In the genomic region with DNA sequence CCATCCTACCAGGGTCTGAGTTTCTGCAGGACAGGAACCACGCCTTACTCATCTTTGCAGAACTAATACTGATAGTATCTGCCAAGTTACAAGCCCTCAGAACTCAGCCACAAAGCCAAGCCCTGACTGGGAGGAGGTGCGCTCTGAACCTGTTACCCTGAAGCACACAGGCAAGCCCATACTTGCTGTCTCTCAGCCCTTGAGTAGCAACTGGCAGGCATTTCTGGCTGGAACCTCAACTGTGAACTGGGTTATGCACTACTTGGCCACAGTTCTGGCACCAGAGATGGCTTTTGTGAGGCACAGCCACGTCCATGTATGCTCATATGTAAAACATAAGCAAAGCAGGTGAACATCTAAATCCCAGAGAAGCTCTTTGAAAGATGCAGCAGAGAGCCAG, we compare ENCODE assay signal across 26 mouse cellular contexts.
A peak's percentile ranks its signal among the peaks of the same experiment; 100 is the strongest.
DNase-seq lines count a peak whose midpoint lies in the region; ATAC-seq and TF ChIP-seq lines count a peak whose summit lies in the region.
"Had no signal": no experiment of that assay in that cellular context is flagged by ENCODE, and none has a peak within 500 bp of the region (broad histone marks: within the 10 kb centered on the region; RNA-seq: fewer than 3 reads in every experiment).

No protein-coding gene starts in this region.

- H3K4me1 ChIP-seq in stomach, embryonic 16.5 days (ENCODE audit: control insufficient read depth, insufficient read depth, low read length) = peaks cover 7% of the 10 kb centered on the region
- no peaks in the 10 kb centered on the region for H3K4me1 ChIP-seq in stomach, postnatal 0 days (replicated peaks; ENCODE audit: control insufficient read depth, insufficient read depth)
- H3K4me1 ChIP-seq: embryonic facial prominence, embryonic 10.5 days; forebrain, embryonic 10.5 days; forebrain, embryonic 13.5 days; hindbrain, embryonic 12.5 days; hindbrain, embryonic 15.5 days had no signal

- no peak for TF ChIP-seq EP300 in stomach, postnatal 0 days (optimal IDR thresholded peaks at IDR 0.05)

- peak overlapping the region; percentile 8; the same call in 1 of the 2 replicates for H3K27ac ChIP-seq in stomach, embryonic 16.5 days (ENCODE audit: low read length)
- H3K27ac ChIP-seq in stomach, postnatal 0 days (replicated peaks) = no peak overlapping the region
- H3K27ac ChIP-seq: embryonic facial prominence, embryonic 10.5 days; embryonic facial prominence, embryonic 13.5 days; forebrain, embryonic 10.5 days; forebrain, embryonic 13.5 days; hindbrain, embryonic 12.5 days; hindbrain, embryonic 15.5 days had no signal

- WGBS in stomach, embryonic 16.5 days = 79% methylated on average over 3 of the region's 3 CpGs
- WGBS in stomach, postnatal 0 days = 63% methylated on average over 3 of the region's 3 CpGs

- no peaks in the 10 kb centered on the region for H3K36me3 ChIP-seq in stomach, embryonic 16.5 days (ENCODE audit: control insufficient read depth, insufficient read depth, low read length)
- no peaks in the 10 kb centered on the region for H3K36me3 ChIP-seq in stomach, postnatal 0 days (ENCODE audit: control insufficient read depth, insufficient read depth, low read length)
- H3K36me3 ChIP-seq: embryonic facial prominence, embryonic 10.5 days; embryonic facial prominence, embryonic 13.5 days; forebrain, embryonic 10.5 days; hindbrain, embryonic 12.5 days; hindbrain, embryonic 15.5 days had no signal

- no peak overlapping the region for H3K9ac ChIP-seq in stomach, embryonic 16.5 days (ENCODE audit: low read length)
- no peak overlapping the region for H3K9ac ChIP-seq in stomach, postnatal 0 days (ENCODE audit: low read length)
- H3K9ac ChIP-seq: embryonic facial prominence, embryonic 13.5 days; forebrain, embryonic 13.5 days; hindbrain, embryonic 12.5 days; hindbrain, embryonic 15.5 days had no signal

- H3K4me2 ChIP-seq in stomach, embryonic 16.5 days (ENCODE audit: low read depth, low read length) = no peak overlapping the region
- no peak overlapping the region for H3K4me2 ChIP-seq in stomach, postnatal 0 days (replicated peaks; ENCODE audit: low read depth)
- H3K4me2 ChIP-seq: embryonic facial prominence, embryonic 13.5 days; forebrain, embryonic 13.5 days; heart, embryonic 11.5 days; hindbrain, embryonic 12.5 days; hindbrain, embryonic 15.5 days had no signal

- TF ChIP-seq CTCF in stomach, postnatal 0 days (IDR thresholded peaks at IDR 0.05; ENCODE audit: low read depth) = no peak

- H3K27me3 ChIP-seq in stomach, embryonic 16.5 days (ENCODE audit: control insufficient read depth, insufficient read depth, low read length) = no peaks in the 10 kb centered on the region
- H3K27me3 ChIP-seq in stomach, postnatal 0 days (ENCODE audit: control insufficient read depth, insufficient read depth, low read length) = no peaks in the 10 kb centered on the region
- H3K27me3 ChIP-seq: embryonic facial prominence, embryonic 13.5 days; forebrain, embryonic 13.5 days; hindbrain, embryonic 12.5 days; hindbrain, embryonic 15.5 days had no signal

- no peak for DNase-seq in stomach, postnatal 0 days (ENCODE audit: low spot score)
- peak; percentile 15 to 30 for DNase-seq in urinary bladder, postnatal 36 days (ENCODE audit: low spot score in 2 of 2)
- no peak for DNase-seq in urinary bladder, postnatal 25 days (ENCODE audit: low spot score)
- DNase-seq in gonadal fat pad, adult 2 months (ENCODE audit: low read depth) = peak; percentile 81
- no peak for DNase-seq in right cerebral cortex, postnatal 14 days
- DNase-seq: adrenal gland, adult 8-10 months; adrenal gland, postnatal 25 days; B cell, adult 2 months; cerebellum, adult 11-12 months; cerebellum, adult 8-10 months; cerebellum, postnatal 10 days; cerebellum, postnatal 36 days; embryo, embryonic 11 days; gastrocnemius, postnatal 10 days; gastrocnemius, postnatal 36 days; heart, adult 11 months had no signal

- H3K9me3 ChIP-seq in stomach, embryonic 16.5 days (replicated peaks; ENCODE audit: control insufficient read depth, low read length) = no peaks in the 10 kb centered on the region
- H3K9me3 ChIP-seq in stomach, postnatal 0 days (ENCODE audit: control insufficient read depth, low read length) = no peaks in the 10 kb centered on the region
- H3K9me3 ChIP-seq: embryonic facial prominence, embryonic 10.5 days; forebrain, embryonic 10.5 days; forebrain, embryonic 13.5 days; hindbrain, embryonic 12.5 days; hindbrain, embryonic 15.5 days had no signal

- H3K4me3 ChIP-seq in stomach, embryonic 16.5 days (replicated peaks; ENCODE audit: low read length) = no peak overlapping the region
- H3K4me3 ChIP-seq in stomach, postnatal 0 days (ENCODE audit: low read depth, low read length) = no peak overlapping the region
- H3K4me3 ChIP-seq: embryonic facial prominence, embryonic 10.5 days; embryonic facial prominence, embryonic 13.5 days; erythroblast, embryonic 14.5 days; forebrain, embryonic 10.5 days; forebrain, embryonic 13.5 days; hindbrain, embryonic 12.5 days; hindbrain, embryonic 15.5 days had no signal

- ATAC-seq in stomach, embryonic 16.5 days (ENCODE audit: insufficient read depth, low FRiP score) = peak; percentile 47; the same call in 1 of the 2 replicates
- ATAC-seq in stomach, postnatal 0 days (ENCODE audit: low FRiP score, low TSS enrichment) = no peak
- ATAC-seq: forebrain, embryonic 13.5 days; forebrain, embryonic 16.5 days had no signal

Comparison
In these comparisons a context has a peak if more than half of its experiments do, and no peak if none do; other contexts are left out.
1. DNase-seq: peak in urinary bladder, postnatal 36 days (2 of 2) and gonadal fat pad, adult 2 months (single experiment); none in stomach, postnatal 0 days (single experiment), urinary bladder, postnatal 25 days (single experiment) and right cerebral cortex, postnatal 14 days (single experiment).